Mouse (Mus musculus): ENCODE results near the gene Ppp1r14b. TPM values are rescaled to one million over a fixed set of nuclear protein-coding genes. Genes with fewer than 3 reads are reported as not detected.
A peak's percentile ranks its signal among the peaks of the same experiment; 100 is the strongest.

The Ppp1r14b gene
- 47.1 and 53.6 TPM in 2 replicates for polyA plus RNA-seq (2012; rRNA removed)

DNA sequence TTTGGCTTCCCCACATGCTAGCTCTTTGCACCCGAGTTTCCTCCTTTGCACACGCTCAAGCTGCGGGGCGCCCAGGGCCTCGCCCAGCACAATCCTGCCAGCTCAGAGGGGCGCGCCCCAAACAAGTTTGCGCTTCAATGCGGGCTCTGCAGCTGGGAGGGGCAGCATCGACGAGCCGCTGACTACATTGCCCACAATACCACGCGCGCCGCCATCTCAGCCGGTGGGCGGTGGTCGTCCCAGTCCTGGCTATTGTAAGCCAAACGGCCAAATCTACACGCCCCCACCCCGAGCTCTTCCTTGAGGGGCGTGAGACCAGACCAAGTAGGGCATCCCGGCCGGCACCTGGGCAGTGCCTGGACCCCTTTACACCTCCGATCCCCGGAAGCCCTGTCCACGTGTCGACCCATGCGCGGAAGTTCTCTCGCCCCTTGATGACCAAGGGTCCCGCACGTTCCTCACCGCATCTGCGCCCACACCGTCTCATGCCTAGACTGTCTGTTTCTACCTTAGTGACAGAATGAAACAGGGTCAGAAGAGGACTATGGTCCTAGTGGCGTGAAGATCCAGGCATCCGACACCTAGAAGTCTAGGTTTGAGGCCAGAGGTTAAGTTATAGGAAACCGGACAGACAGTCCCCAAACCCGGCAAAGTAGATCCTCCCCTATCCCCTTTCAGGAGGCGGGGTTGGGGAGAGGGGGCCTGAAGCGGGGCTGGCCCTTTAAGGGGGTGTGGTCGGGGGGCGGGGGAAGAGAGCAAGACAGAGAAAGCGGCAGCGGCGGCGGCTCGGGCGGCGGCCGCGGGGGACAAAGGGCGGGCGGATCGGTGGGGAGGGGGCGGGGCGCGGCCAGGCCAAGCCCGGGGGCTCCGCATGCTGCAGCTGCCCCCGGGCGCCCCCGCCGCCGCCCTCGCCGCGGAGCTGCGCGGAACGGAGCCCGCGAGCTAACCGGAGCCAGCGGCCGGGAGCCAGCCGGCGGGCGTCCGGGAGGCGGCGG, at the start of gene Ppp1r14b:
Ppp1r14b (plus strand) TSS at position 758 of the 995 bp plus-strand sequence.
- 1% methylated on average over 72 of the region's 84 CpGs for WGBS
- no peak for TF ChIP-seq CTCF (IDR thresholded peaks at IDR 0.05; ENCODE audit: insufficient read depth, low read length)
- peak; percentile 33; the same call in 1 of the 2 replicates for TF ChIP-seq POLR2A (IDR thresholded peaks at IDR 0.05; ENCODE audit: borderline replicate concordance, extremely low read depth, low read depth, low read length)

DNA sequence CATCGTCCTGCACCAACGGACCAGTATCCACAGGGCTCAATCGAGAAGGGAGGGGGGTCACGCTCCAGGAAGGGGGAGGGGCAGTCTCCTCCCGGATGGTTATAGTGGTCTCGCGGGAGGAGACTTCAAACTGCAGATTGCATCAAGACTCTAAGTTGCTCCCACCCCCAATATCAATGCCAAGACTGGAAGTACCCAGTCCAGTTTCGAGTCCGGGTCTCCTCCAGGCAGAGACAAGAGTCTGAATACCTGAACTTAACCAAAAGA, 49.5 kb upstream of the Ppp1r14b start, which contains the start of gene Catsperz:
Catsperz (minus strand) TSS at position 74 of the 267 bp plus-strand sequence.
- Histone ChIP-seq H3K4me1 (ENCODE audit: control insufficient read depth, insufficient read depth, low read length) (peaks cover 10% of the 10 kb centered on the region), H3K4me3 (replicated peaks; ENCODE audit: extremely low read depth, low read depth, low read length) (peak within 1 kb of the TSS; percentile 39)
- no peak for TF ChIP-seq POLR2A (IDR thresholded peaks at IDR 0.05; ENCODE audit: borderline replicate concordance, extremely low read depth, low read depth, low read length)
- no peak for TF ChIP-seq CTCF (IDR thresholded peaks at IDR 0.05; ENCODE audit: insufficient read depth, low read length)
- 3% methylated on average over 9 of the region's 9 CpGs for WGBS
- peak; percentile 6 for DNase-seq

More for the DNA sequence above, at the start of gene Ppp1r14b:
- peak within 1 kb of the TSS; percentile 99 for H3K4me3 ChIP-seq (replicated peaks; ENCODE audit: extremely low read depth, low read depth, low read length)
- DNase-seq: peak; percentile 82
- peaks cover 22% of the 10 kb centered on the region for H3K4me1 ChIP-seq (ENCODE audit: control insufficient read depth, insufficient read depth, low read length)

DNA sequence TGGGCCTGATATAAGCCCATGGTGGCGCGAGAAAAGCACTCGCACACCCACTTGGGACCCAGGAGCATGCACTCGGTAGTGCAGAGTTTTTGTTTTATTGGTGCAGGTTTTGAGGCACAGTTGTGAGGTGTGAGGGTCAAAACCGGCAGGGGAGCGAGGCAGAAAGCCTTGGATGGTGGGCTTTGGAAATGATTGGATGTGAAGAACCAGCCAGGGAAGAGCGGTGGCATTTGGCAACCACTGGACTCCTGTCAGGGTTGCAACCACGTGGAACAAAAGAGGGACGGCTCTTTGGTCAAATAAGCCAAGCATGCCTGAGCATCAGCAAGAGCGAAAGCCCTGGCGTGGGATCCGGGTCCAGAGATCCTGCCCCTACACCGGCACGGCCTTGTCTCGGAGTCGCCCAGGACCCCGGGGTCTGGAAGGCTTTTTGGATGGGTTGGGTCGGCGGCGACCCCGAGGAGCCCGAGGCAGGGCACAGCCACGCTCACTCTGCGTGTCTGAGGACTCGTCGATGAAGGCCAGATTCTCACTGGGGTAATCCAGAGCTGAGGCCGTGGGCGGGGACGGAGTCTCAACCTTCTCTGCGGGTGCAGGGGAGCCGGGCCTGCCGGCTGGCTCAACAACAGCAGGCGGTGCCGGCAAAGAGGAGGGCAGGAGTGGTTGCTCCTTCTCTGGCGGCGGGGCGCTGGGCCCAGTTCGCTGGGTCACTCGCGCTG, 49.0 kb upstream of the Ppp1r14b start:
- WGBS: 23% methylated on average over 40 of the region's 40 CpGs
- peaks cover 8% of the 10 kb centered on the region for H3K4me1 ChIP-seq (ENCODE audit: control insufficient read depth, insufficient read depth, low read length)
- no peak for DNase-seq
- TF ChIP-seq CTCF (IDR thresholded peaks at IDR 0.05; ENCODE audit: insufficient read depth, low read length) (no peak), POLR2A (IDR thresholded peaks at IDR 0.05; ENCODE audit: borderline replicate concordance, extremely low read depth, low read depth, low read length) (no peak)
- no peak overlapping the region for H3K4me3 ChIP-seq (replicated peaks; ENCODE audit: extremely low read depth, low read depth, low read length)

GRCm38 (mm10) chr19:6926559-6927255, 48.1 kb upstream of the Ppp1r14b start:
- Histone ChIP-seq H3K4me1 (ENCODE audit: control insufficient read depth, insufficient read depth, low read length) (peaks cover 8% of the 10 kb centered on the region), H3K4me3 (replicated peaks; ENCODE audit: extremely low read depth, low read depth, low read length) (no peak overlapping the region)
- DNase-seq: peak; percentile 30
- WGBS: 23% methylated on average over 26 of the region's 26 CpGs
- TF ChIP-seq POLR2A (IDR thresholded peaks at IDR 0.05; ENCODE audit: borderline replicate concordance, extremely low read depth, low read depth, low read length): no peak
- no peak for TF ChIP-seq CTCF (IDR thresholded peaks at IDR 0.05; ENCODE audit: insufficient read depth, low read length)

DNA sequence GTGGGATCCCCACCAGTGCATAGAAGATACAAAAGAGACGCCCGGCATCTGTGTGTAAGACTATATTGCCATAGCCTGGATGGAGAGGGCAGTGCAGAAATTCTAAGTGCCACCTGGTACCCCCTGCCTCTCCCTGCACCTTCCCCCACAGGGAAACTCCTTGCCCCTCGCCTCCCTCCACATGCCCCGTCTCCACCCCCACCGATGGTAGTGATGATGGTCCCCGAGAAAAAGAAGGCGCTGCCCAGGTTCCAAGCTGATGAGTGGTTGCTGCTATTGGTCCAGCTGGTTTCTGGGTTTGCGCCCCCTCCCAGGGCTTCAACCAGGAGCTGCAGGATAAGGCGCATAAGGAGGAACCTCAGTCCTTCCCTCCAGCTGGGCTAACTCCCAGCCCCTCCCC, 46.7 kb upstream of the Ppp1r14b start:
- DNase-seq: no peak
- H3K4me3 ChIP-seq (replicated peaks; ENCODE audit: extremely low read depth, low read depth, low read length): no peak overlapping the region
- H3K4me1 ChIP-seq (ENCODE audit: control insufficient read depth, insufficient read depth, low read length): peaks cover 5% of the 10 kb centered on the region
- 20% methylated on average over 9 of the region's 9 CpGs for WGBS
- TF ChIP-seq CTCF (IDR thresholded peaks at IDR 0.05; ENCODE audit: insufficient read depth, low read length) (no peak), POLR2A (IDR thresholded peaks at IDR 0.05; ENCODE audit: borderline replicate concordance, extremely low read depth, low read depth, low read length) (no peak)

DNA sequence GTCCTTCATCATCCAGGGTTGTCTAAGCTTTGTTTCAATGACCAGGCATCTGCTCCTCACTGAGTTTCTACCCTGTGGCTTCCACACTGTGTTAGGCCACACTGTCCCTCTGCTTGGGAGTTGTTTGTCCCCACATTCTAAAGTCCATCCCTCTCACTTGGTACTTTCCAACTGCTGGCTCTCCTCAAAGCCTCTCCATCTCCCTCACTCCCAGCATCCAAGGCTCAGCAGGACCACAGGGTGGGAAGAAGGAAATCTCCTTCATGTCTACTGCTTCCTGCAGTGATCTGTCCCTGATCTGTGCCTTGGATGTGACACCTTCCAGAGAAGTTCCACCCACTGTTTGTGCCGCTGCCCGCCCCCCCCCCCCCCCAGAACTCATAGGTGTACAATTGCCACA, 43.8 kb upstream of the Ppp1r14b start:
- Histone ChIP-seq H3K4me3 (replicated peaks; ENCODE audit: extremely low read depth, low read depth, low read length) (no peak overlapping the region), H3K4me1 (ENCODE audit: control insufficient read depth, insufficient read depth, low read length) (peaks cover 5% of the 10 kb centered on the region; the same call in 1 of the 2 replicates)
- 7% methylated on average over 2 of the region's 2 CpGs for WGBS
- no peak for DNase-seq
- no peak for TF ChIP-seq POLR2A (IDR thresholded peaks at IDR 0.05; ENCODE audit: borderline replicate concordance, extremely low read depth, low read depth, low read length)
- TF ChIP-seq CTCF (IDR thresholded peaks at IDR 0.05; ENCODE audit: insufficient read depth, low read length): no peak

- no peak overlapping the region for H3K4me3 ChIP-seq (replicated peaks; ENCODE audit: extremely low read depth, low read depth, low read length)
Observed at GRCm38 (mm10) chr19:6932018-6932417, 42.8 kb upstream of the Ppp1r14b start.

DNA sequence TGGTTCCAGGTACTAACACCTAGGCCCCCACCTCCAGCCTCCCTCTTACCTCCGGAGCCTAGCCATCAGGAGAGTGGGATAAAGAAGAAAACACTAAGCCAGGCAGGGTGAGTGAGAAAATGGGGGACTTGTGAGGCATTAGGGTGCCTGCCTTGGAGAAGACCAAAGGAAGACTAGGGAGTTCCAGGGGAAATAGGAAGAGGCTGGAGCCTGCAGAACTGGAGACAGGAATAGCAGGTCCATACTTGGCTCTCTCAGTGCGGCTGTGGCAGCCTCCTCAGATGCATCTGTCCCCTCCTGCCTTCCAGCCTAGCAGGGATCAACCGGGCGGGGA, 41.7 kb upstream of the Ppp1r14b start:
- Histone ChIP-seq H3K4me3 (replicated peaks; ENCODE audit: extremely low read depth, low read depth, low read length) (no peak overlapping the region), H3K4me1 (ENCODE audit: control insufficient read depth, insufficient read depth, low read length) (peaks cover 5% of the 10 kb centered on the region; the same call in 1 of the 2 replicates)
- 46% methylated on average over 4 of the region's 4 CpGs for WGBS
- no peak for TF ChIP-seq POLR2A (IDR thresholded peaks at IDR 0.05; ENCODE audit: borderline replicate concordance, extremely low read depth, low read depth, low read length)
- no peak for DNase-seq

More at GRCm38 (mm10) chr19:6932018-6932417, 42.8 kb upstream of the Ppp1r14b start:
- TF ChIP-seq POLR2A (IDR thresholded peaks at IDR 0.05; ENCODE audit: borderline replicate concordance, extremely low read depth, low read depth, low read length) (no peak), CTCF (IDR thresholded peaks at IDR 0.05; ENCODE audit: insufficient read depth, low read length) (no peak)
- 50% methylated on average over 1 of the region's 1 CpGs for WGBS
- no peak for DNase-seq
- H3K4me1 ChIP-seq (ENCODE audit: control insufficient read depth, insufficient read depth, low read length): peaks cover 5% of the 10 kb centered on the region; the same call in 1 of the 2 replicates
